Mouse (Mus musculus) testis, adult 2 months (tissue): ENCODE measurements at regions not wholly inside any gene's neighbourhood (a gene's known extent, or its start where the extent isn't known, plus 50 kb on each side); places are given as distances from the start of the nearest gene placed in this dataset.

ENCODE experiments used
- H3K27ac ChIP-seq: fragments of 200-500 bp; 2 replicates; pipeline ENCODE4 v1.5.1; 2012; ENCODE audit warnings: low read depth, low read length; ENCODE audit not compliant: control insufficient read depth, insufficient read depth
- H3K27me3 ChIP-seq: fragments of 200-500 bp; 2 replicates; pipeline ENCODE4 v1.6.1; 2012; ENCODE audit warnings: mild to moderate bottlenecking, low read length, moderate library complexity; ENCODE audit not compliant: control insufficient read depth, insufficient read depth
- H3K36me3 ChIP-seq: fragments of 200-500 bp; 2 replicates; pipeline ENCODE4 v1.6.1; 2012; ENCODE audit warnings: mild to moderate bottlenecking, low read length; ENCODE audit not compliant: control insufficient read depth, insufficient read depth
- H3K4me1 ChIP-seq: fragments of 200-500 bp; 2 replicates; pipeline ENCODE4 v1.6.1; 2012; ENCODE audit warnings: low read length; ENCODE audit not compliant: control insufficient read depth, insufficient read depth
- H3K4me3 ChIP-seq: fragments of 200-500 bp; 2 replicates; pipeline ENCODE4 v1.5.1; 2012; ENCODE audit warnings: low read depth, mild to moderate bottlenecking, low read length, moderate library complexity, mixed read lengths; ENCODE audit not compliant: control insufficient read depth
- CTCF ChIP-seq: fragments of 200-500 bp; IDR thresholded peaks from 2 replicates; pipeline ENCODE4 v1.5.1; 2012; ENCODE audit warnings: low read depth, mild to moderate bottlenecking, inconsistent platforms, low read length, moderate library complexity; ENCODE audit not compliant: control insufficient read depth, insufficient read depth, insufficient replicate concordance
- POLR2A ChIP-seq: fragments of 200-500 bp; IDR thresholded peaks from 2 replicates; pipeline ENCODE4 v1.6.1; 2012; ENCODE audit warnings: low read depth, mild to moderate bottlenecking, inconsistent platforms, low read length, moderate library complexity; ENCODE audit not compliant: control insufficient read depth

DNA sequence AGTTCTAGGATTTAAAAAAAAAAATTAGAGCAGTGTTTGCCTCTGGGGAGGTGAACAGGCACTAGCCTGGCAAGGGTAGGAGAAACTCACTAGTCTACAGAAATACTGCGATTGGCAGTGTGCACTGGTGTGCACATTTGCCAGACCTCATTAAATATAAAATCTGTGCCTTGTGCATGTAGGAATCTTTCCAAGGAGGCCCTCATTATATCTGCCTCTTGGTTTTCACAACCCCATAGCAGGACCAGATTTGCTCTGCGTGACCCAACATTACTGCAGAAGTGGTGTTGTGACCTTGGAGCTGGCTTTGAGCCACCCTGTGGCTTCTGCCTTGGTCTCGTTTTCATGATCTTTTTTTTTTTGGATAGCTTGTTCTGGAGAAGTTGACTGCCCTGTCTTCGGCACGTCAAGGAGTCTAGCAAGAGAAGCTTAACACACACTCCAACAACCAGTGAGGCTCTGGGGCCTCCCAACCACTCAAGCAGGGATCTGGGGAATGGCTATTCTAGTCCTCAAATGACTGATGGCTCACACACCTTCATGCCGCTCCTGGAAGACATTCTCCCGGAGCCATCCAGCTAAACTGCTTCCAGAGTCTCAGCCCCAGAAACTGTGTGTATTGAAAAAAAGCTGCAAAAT lies 222.2 kb upstream of the Cnr1 start:
- Histone ChIP-seq H3K27me3 (no peaks in the 10 kb centered on the region), H3K36me3 (no peaks in the 10 kb centered on the region), H3K4me1 (peaks cover 3% of the 10 kb centered on the region; the same call in 1 of the 2 replicates), H3K27ac (no peak overlapping the region), H3K4me3 (no peak overlapping the region)
- TF ChIP-seq POLR2A (no peak), CTCF (no peak)

DNA sequence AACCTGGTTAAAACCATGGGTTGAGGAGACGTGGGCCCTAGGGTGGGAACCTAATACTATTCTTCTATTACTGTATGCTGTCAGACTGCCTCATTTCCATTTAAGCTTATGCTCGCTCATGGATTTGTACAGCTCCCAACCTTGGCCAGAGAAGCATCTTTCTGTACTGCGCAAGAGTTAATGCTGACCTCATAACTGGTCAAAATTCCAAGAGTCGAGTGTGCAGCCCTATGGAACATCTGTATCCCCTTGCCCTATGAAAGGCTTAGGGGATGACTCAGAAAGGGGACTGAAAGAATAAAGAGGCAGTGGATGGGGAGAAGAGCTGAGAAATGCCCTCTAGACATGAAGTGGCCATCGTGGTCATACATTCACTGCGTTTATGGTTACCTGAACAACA lies 218.7 kb upstream of the Cnr1 start:
- no peak overlapping the region for H3K4me3 ChIP-seq
- H3K4me1 ChIP-seq = peaks cover 3% of the 10 kb centered on the region; the same call in 1 of the 2 replicates
- H3K36me3 ChIP-seq = no peaks in the 10 kb centered on the region
- no peak for TF ChIP-seq POLR2A
- TF ChIP-seq CTCF = no peak
- no peaks in the 10 kb centered on the region for H3K27me3 ChIP-seq
- no peak overlapping the region for H3K27ac ChIP-seq

DNA sequence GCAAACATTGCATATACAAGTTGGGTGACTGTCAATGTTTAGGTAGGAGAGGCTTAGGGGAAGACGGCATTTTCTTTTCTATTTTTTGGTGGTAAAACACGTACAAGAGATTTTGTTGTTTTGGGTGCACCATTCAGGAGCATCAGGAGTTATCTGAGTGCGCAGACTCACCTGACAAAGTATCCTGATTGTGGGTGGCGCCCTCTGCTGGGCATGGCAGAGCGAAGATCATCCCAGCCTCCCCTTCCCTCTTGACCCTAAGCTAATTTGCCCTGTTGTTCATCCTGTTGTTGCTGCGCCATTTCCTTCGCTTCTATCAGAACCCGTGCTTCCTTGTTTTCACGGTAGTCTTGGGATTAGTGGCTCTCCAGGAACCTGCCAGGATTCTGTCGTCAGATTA lies 217.6 kb upstream of the Cnr1 start:
- no peaks in the 10 kb centered on the region for H3K36me3 ChIP-seq
- peaks cover 3% of the 10 kb centered on the region; the same call in 1 of the 2 replicates for H3K4me1 ChIP-seq
- H3K27ac ChIP-seq = no peak overlapping the region
- no peak overlapping the region for H3K4me3 ChIP-seq
- no peaks in the 10 kb centered on the region for H3K27me3 ChIP-seq
- TF ChIP-seq POLR2A (no peak), CTCF (peak; percentile 82; the same call in 1 of the 2 replicates)

DNA sequence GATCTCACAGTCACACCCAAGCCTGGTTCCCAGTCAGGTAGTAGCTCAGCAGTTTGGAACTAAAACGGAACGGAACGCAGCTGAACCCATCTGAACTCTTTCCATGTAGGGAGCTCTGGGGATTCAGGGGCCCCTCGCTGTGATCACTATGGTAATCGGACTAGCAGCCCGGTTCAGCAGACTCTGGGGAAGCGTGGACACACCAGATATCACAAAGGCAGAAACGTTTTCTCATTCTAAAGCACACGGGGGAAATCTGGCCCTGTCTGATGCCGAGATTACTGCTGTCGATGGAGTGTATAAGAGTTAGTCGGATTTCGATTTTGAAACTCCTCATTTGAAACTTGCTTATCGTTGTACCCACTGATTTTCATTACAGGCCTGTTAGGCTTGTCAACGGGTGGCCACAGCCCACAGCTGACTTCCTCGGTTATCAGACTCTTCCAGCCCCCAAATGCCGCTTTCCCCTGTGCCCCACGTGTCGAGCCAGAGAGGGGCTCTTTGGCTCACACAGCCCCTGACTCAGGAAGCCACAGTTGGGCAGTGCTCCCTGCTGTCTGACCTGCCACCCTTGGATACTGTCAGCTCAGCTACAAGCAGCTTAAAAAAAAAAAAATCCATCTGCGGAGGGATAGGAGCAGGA lies 207.8 kb upstream of the Cnr1 start:
- no peaks in the 10 kb centered on the region for H3K27me3 ChIP-seq
- peak overlapping the region; percentile 64 for H3K4me3 ChIP-seq
- H3K36me3 ChIP-seq = no peaks in the 10 kb centered on the region
- TF ChIP-seq POLR2A (no peak), CTCF (no peak)
- H3K4me1 ChIP-seq = peaks cover 13% of the 10 kb centered on the region
- peak overlapping the region; percentile 24; the same call in 1 of the 2 replicates for H3K27ac ChIP-seq

DNA sequence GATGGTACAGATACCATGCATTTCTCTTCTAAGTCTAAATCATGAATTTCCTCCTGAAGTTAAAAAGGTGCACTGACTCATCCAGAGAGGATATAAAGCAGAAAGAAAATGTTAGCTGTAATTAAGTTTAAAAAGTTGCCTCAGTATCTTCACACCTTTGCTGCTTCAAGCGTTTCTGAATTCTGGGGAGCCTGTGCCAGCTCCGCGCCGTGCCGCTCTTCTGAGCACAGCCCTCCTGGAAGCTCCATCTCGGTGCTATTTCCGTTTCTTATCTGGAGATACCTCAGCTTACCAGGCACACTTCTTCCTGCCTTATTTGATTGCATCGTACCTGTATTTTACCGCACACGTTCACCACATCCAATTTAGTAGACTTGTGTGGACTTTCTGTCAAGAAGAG lies 203.4 kb upstream of the Cnr1 start:
- Histone ChIP-seq H3K4me3 (no peak overlapping the region), H3K4me1 (peaks cover 13% of the 10 kb centered on the region), H3K36me3 (no peaks in the 10 kb centered on the region), H3K27me3 (no peaks in the 10 kb centered on the region), H3K27ac (no peak overlapping the region)
- TF ChIP-seq CTCF = no peak
- no peak for TF ChIP-seq POLR2A

DNA sequence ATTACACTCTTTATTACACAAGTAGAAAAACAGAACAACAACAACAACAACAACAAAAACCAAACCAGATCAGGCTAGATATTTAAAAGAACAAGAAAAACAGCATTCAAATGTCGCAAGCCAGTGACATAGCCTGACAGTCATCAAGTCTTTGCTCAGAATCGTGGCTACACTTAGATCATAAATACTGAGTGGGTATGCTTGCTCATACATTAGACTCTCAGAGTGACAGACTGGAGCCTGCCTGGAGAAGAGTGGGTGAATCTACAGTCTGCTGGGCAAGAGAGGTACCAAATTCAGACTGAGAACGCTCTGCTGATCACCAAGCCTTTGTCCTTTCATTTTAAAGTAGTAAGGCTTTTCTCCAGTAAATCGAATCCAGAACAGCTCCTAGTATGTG lies 202.4 kb upstream of the Cnr1 start:
- Histone ChIP-seq H3K4me3 (no peak overlapping the region), H3K4me1 (peaks cover 5% of the 10 kb centered on the region), H3K36me3 (no peaks in the 10 kb centered on the region), H3K27ac (no peak overlapping the region), H3K27me3 (no peaks in the 10 kb centered on the region)
- TF ChIP-seq POLR2A (no peak), CTCF (no peak)

DNA sequence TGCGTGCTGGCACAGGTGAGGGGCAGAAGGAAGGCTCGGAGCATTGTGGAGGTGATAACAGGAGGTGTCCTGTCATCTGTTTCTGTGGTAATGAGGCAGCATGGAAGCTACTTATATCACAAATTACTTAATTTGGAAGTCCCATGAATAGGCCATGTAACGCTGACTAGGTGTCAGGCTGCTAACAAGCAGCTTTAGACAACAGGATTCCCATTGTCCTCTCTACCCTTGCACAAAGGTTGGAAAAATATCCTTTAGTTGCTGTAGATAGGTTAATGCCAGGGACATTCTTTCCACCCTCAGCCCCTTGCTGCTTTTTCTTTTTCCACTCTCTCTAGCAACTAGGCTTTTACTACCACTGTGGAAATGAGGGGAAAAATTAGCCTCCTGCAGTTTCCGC lies 192.6 kb upstream of the Cnr1 start:
- H3K27ac ChIP-seq = no peak overlapping the region
- H3K4me1 ChIP-seq = no peaks in the 10 kb centered on the region
- no peak overlapping the region for H3K4me3 ChIP-seq
- H3K27me3 ChIP-seq = no peaks in the 10 kb centered on the region
- no peaks in the 10 kb centered on the region for H3K36me3 ChIP-seq
- TF ChIP-seq POLR2A = no peak
- no peak for TF ChIP-seq CTCF

DNA sequence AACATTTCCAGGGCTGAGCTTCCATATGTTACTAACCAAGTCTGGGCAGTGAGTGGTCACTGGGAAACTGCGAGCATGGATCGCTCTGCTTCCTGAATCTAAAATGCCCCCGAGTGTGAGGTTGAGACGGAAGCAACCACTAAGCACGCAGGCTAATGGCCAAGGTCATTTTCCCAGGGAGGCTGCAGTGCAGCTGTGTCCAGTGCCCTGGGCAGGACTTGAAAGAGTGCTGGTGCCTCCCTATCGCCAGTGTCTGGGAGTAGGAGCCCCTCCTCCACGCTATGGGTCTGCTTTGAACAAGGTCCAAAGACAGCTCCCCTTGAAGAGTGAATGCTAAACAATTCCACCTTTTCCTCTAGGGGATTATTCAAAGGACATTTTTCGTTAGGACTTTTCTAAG lies 189.5 kb upstream of the Cnr1 start:
- Histone ChIP-seq H3K4me1 (no peaks in the 10 kb centered on the region), H3K4me3 (no peak overlapping the region), H3K27ac (no peak overlapping the region), H3K36me3 (no peaks in the 10 kb centered on the region), H3K27me3 (no peaks in the 10 kb centered on the region)
- TF ChIP-seq CTCF = no peak
- TF ChIP-seq POLR2A = no peak
